ENCODE assay signal across 7 mouse cellular contexts in the genomic region with DNA sequence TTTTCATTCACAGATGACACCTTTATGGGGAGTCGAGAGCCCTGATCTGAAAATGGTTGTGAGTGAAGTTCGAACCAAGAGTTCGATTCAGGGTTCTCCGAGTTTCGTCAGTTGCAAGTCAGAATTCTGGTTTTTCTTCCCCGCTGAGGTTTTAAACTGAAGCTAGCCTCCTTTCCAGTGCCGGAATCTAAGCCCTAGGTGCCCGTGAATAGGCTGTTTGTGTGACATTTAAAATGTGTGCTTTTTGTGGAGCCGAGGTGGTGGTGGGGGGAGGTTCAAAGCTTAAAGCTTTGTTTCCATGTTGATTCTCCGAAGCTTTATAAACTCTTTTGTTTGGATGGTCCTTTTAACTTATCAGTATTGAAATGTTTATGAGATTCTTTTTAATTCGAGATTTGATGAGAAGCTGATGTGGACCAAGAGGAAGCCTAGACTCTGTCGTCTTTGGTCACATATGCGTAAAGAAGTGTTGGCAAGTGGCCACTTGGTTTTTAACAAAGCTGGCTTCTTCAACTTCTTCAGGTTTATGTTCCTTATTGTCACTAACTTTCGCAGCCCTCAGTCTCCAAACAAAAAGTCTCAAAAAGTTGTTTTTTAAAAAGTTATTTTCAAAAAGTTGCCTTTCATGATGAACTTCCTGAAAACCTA. TPM values are rescaled to one million over a fixed set of nuclear protein-coding genes. Genes with fewer than 3 reads are reported as not detected.
DNase-seq lines count a peak whose midpoint lies in the region; ATAC-seq and TF ChIP-seq lines count a peak whose summit lies in the region.

No protein-coding gene starts in this region.

- WGBS in spleen, adult 2 months: 6% methylated on average over 14 of the region's 14 CpGs
- WGBS in neural tube, embryonic 12.5 days: 5% methylated on average over 14 of the region's 14 CpGs

- TF ChIP-seq POLR2A in spleen, adult 2 months (IDR thresholded peaks at IDR 0.05; ENCODE audit: low read depth, low read length): no peak
- no peak; the same call in 1 of the 2 replicates for TF ChIP-seq POLR2A in embryonic fibroblast, embryonic 13.5 days (IDR thresholded peaks at IDR 0.05; ENCODE audit: low read depth, low read length)

- H3K27me3 ChIP-seq in spleen, adult 2 months (ENCODE audit: control insufficient read depth, insufficient read depth, low read length): no peaks in the 10 kb centered on the region
- H3K27me3 ChIP-seq in neural tube, embryonic 12.5 days (replicated peaks): no peaks in the 10 kb centered on the region

- peak overlapping the region; percentile 97 for H3K9ac ChIP-seq in neural tube, embryonic 12.5 days

- H3K4me3 ChIP-seq in spleen, adult 2 months (ENCODE audit: extremely low read depth, insufficient read depth, insufficient read length): peak overlapping the region; percentile 95
- peak overlapping the region; percentile 97 for H3K4me3 ChIP-seq in embryonic fibroblast, embryonic 13.5 days (ENCODE audit: insufficient read depth, low read length)
- H3K4me3 ChIP-seq in neural tube, embryonic 12.5 days: peak overlapping the region; percentile 82

- no peak for TF ChIP-seq CTCF in spleen, adult 2 months (IDR thresholded peaks at IDR 0.05; ENCODE audit: extremely low read depth, insufficient read depth, insufficient read length, insufficient replicate concordance)
- no peak for TF ChIP-seq CTCF in embryonic fibroblast, embryonic 13.5 days (IDR thresholded peaks at IDR 0.05; ENCODE audit: borderline replicate concordance, insufficient read depth, low read length)

- no peak for DNase-seq in spleen, adult 2 months (ENCODE audit: low read depth in 1 of 2, low spot score in 2 of 2)
- no peak for DNase-seq in spleen, postnatal 10 days (ENCODE audit: low spot score in 2 of 2)
- peak; percentile 21 for DNase-seq in kidney, postnatal 10 days
- DNase-seq in ovary, postnatal 10 days (ENCODE audit: low spot score): no peak
- no peak for DNase-seq in left cerebral cortex, postnatal 36 days (ENCODE audit: low spot score in 2 of 2)

- H3K4me2 ChIP-seq in neural tube, embryonic 12.5 days (replicated peaks): peak overlapping the region; percentile 79

- no peaks in the 10 kb centered on the region; the same call in 1 of the 2 replicates for H3K36me3 ChIP-seq in spleen, adult 2 months (ENCODE audit: control insufficient read depth, insufficient read depth, low read length)
- no peaks in the 10 kb centered on the region for H3K36me3 ChIP-seq in neural tube, embryonic 12.5 days

- no peaks in the 10 kb centered on the region for H3K9me3 ChIP-seq in neural tube, embryonic 12.5 days

- H3K27ac ChIP-seq in spleen, adult 2 months (ENCODE audit: insufficient read depth, low read length): peak overlapping the region; percentile 24
- H3K27ac ChIP-seq in embryonic fibroblast, embryonic 13.5 days (ENCODE audit: insufficient read depth, low read length): peak overlapping the region; percentile 99
- peak overlapping the region; percentile 87 for H3K27ac ChIP-seq in neural tube, embryonic 12.5 days

- intact Hi-C loops in left cerebral cortex, postnatal 36 days (cut with DNase I): loop anchor here (2.0 kb wide), 2 partner anchors 27 to 51 kb away; a partner anchor contains a TSS

- no peak for ATAC-seq in neural tube, embryonic 12.5 days (ENCODE audit: low FRiP score, low read depth)

- H3K4me1 ChIP-seq in spleen, adult 2 months (ENCODE audit: control insufficient read depth, insufficient read depth, insufficient read length): peaks cover under 1% of the 10 kb centered on the region; the same call in 1 of the 2 replicates
- H3K4me1 ChIP-seq in embryonic fibroblast, embryonic 13.5 days (ENCODE audit: control insufficient read depth, insufficient read depth, low read length): peaks cover under 1% of the 10 kb centered on the region; the same call in 1 of the 2 replicates
- peaks cover 6% of the 10 kb centered on the region for H3K4me1 ChIP-seq in neural tube, embryonic 12.5 days

RNA-seq across cellular contexts. Expression of a gene that starts 1.4 kb away (rescaled TPM):
- 7.9 and 8.9 TPM in 2 replicates for polyA plus RNA-seq in spleen, adult 2 months (2012; rRNA removed)
- polyA plus RNA-seq in embryonic fibroblast, embryonic 13.5 days (2011; ENCODE audit: insufficient read length, low read depth, missing spikeins): 317 and 343 TPM in 2 replicates
- polyA plus RNA-seq in neural tube, embryonic 12.5 days (2016; fragmentation: Nextera tagmentation; extraction: Ambion mirVana): 62.7 and 79.2 TPM in 2 replicates
- 100 to 1,000 TPM; 157 to 221 TPM for total RNA-seq in left cerebral cortex, postnatal 36 days (2021)

RNA-seq across cellular contexts. Expression of a gene that starts 27.6 kb away (rescaled TPM):
- polyA plus RNA-seq in spleen, adult 2 months (2012; rRNA removed): 3.4 and 4.4 TPM in 2 replicates
- polyA plus RNA-seq in embryonic fibroblast, embryonic 13.5 days (2011; ENCODE audit: insufficient read length, low read depth, missing spikeins): 17.8 and 22.8 TPM in 2 replicates
- 16.6 and 16.7 TPM in 2 replicates for polyA plus RNA-seq in neural tube, embryonic 12.5 days (2016; fragmentation: Nextera tagmentation; extraction: Ambion mirVana)
- 1 to 10 TPM; 9.3 to 9.5 TPM for total RNA-seq in left cerebral cortex, postnatal 36 days (2021)

RNA-seq across cellular contexts. Expression of a gene that starts 51.8 kb away (rescaled TPM):
- 12.7 and 18.7 TPM in 2 replicates for polyA plus RNA-seq in spleen, adult 2 months (2012; rRNA removed)
- polyA plus RNA-seq in embryonic fibroblast, embryonic 13.5 days (2011; ENCODE audit: insufficient read length, low read depth, missing spikeins): 229 and 302 TPM in 2 replicates
- 85.8 and 89.0 TPM in 2 replicates for polyA plus RNA-seq in neural tube, embryonic 12.5 days (2016; fragmentation: Nextera tagmentation; extraction: Ambion mirVana)
- total RNA-seq in left cerebral cortex, postnatal 36 days (2021): 100 to 1,000 TPM; 163 to 181 TPM

Comparison
In these comparisons a context has a peak if more than half of its experiments do, and no peak if none do; other contexts are left out.
1. H3K27ac ChIP-seq: peak in every context shown above with its lines; median percentile 99 in embryonic fibroblast, embryonic 13.5 days; 87 in neural tube, embryonic 12.5 days; 24 in spleen, adult 2 months.